Mouse (Mus musculus): Measurements from ENCODE around the gene Tada1. TPM values are rescaled to one million over a fixed set of nuclear protein-coding genes. Genes with fewer than 3 reads are reported as not detected.

The Tada1 gene
- 25.9 TPM for polyA plus RNA-seq (2014; fragmentation: Illumina TruSeq; extraction: RNeasy Lipid Tissue Mini Kit (QIAGEN cat#74804); ENCODE audit: low read depth, low replicate concordance)

DNA sequence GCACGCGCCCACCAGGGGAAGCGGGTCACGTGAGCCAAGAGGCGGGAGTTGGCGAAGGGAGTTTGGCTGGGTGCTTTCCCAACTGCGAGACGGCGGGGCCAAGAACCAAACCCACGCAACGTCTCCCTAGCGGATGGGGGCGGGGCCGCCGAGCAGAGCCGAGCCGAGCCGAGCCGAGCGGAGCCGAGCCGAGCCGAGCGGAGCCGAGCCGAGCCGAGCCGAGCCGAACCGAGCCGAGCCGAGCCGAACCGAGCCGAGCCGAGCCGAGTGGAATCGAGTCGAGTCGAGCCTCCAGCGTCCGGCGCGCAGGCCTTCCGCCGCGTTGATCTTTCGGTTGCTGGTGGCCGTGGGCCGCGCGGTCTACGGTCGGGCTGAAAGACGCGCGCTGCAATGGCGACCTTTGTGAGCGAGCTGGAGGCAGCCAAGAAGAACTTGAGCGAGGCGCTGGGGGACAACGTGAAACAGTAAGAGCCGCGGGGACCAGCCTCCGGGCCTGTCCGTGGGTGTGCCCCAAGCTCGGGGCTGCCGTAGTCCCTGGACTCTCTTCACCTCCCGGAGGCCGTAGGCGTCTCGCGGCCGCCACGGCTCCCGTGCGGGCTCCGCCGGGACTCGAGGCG lies at the start of gene Tada1:
TSS of gene Tada1 (plus strand) at position 85 of the 617 bp plus-strand sequence.

DNA sequence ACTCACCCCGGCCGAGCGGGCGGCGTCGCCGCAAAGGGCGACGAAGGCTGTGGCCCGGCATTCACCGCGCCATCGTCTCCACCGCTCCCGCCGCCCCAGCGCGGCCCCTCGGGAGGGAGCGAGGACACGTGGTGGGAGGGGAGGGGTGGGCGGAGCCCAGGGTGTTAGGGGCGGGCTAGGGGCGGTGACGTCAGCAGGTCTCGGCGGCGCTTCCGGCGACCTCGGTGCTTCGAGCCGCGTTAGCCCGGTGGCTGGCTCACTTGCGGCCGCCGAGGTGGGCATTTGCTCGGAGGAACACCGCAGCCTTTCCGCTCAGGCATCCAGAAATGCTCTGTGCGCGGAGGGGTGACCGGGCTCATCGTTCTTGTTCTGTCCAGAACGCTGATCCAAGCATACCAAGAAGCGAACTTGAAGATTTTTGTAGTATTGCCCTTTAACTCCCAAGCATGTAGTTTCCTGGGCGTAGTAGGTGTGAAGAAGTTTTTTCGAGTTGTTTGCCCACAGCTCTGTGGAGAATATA lies 30.9 kb downstream of the Tada1 start, which contains the start of gene Pogk:
TSS of gene Pogk (minus strand) at position 163 of the 520 bp plus-strand sequence.

Other genes starting within 250 kb of the Tada1 start
- 178 TPM for gene Gpa33, start 248.9 kb upstream of the Tada1 start, polyA plus RNA-seq (2014; fragmentation: Illumina TruSeq; extraction: RNeasy Lipid Tissue Mini Kit (QIAGEN cat#74804); ENCODE audit: low read depth, low replicate concordance)
- gene Mael, start 140.3 kb upstream of the Tada1 start, polyA plus RNA-seq (2014; fragmentation: Illumina TruSeq; extraction: RNeasy Lipid Tissue Mini Kit (QIAGEN cat#74804); ENCODE audit: low read depth, low replicate concordance), result not detected
- gene Ildr2, start 125.0 kb upstream of the Tada1 start, polyA plus RNA-seq (2014; fragmentation: Illumina TruSeq; extraction: RNeasy Lipid Tissue Mini Kit (QIAGEN cat#74804); ENCODE audit: low read depth, low replicate concordance), result 1.6 TPM
- gene Pogk, start 30.8 kb downstream of the Tada1 start, polyA plus RNA-seq (2014; fragmentation: Illumina TruSeq; extraction: RNeasy Lipid Tissue Mini Kit (QIAGEN cat#74804); ENCODE audit: low read depth, low replicate concordance), result 9.8 TPM
- gene Gm4846, start 118.5 kb downstream of the Tada1 start, polyA plus RNA-seq (2014; fragmentation: Illumina TruSeq; extraction: RNeasy Lipid Tissue Mini Kit (QIAGEN cat#74804); ENCODE audit: low read depth, low replicate concordance), result not detected

Data from sigmoid colon, adult 10 weeks (tissue).